Mouse (Mus musculus) cerebellum, adult 2 months (tissue): ENCODE results near the gene Tram2.

Experiments used
- CTCF ChIP-seq: fragments of 200-500 bp; IDR thresholded peaks from 2 replicates; pipeline ENCODE4 v1.5.1; 2011; ENCODE audit warnings: low read depth, mild to moderate bottlenecking, control low read depth, low read length, moderate library complexity, borderline replicate concordance; ENCODE audit not compliant: insufficient read depth
- POLR2A ChIP-seq: fragments of 200-500 bp; IDR thresholded peaks from 2 replicates; pipeline ENCODE4 v1.6.1; 2011; ENCODE audit warnings: low read length, control low read depth, borderline replicate concordance; ENCODE audit not compliant: insufficient read depth

DNA sequence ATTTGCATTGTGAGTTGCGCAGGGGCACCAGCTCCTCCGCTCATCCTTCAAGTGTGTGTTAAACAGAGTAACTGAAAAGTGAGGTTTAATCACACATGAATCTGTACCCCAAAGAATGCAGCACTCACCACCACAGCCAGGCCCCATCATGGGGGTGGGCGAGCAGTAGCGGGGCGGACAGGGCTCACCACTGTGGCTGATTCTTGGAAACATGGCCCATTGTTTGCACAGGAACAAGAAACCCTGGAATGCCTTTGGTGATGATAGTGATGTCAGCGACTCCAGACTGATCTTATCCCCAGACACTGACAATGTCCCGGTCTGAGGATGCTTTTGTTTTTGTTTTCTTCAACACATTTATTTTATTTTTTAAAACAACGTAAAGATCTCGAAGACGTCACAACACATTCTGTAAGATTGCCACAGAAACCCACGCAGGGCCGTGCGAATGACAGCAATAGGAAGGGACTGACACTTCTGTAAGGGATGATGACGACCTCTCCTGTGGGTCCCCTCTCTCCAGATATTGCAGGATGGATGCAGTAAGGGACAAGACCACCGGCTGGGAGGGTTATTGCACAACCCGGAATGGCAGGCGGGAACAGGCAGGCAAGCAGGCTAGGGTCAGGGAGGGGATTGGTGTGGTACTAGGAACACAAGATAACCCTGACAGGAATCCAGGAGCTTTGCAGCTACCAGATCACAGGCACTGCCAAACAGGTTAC lies 82.3 kb downstream of the Tram2 start:
- TF ChIP-seq POLR2A (no peak), CTCF (no peak)
